Comparison of ENCODE assay signal across 8 mouse cellular contexts in genomic region chr11:50292190-50292855, GRCm38 (mm10). TPM values are rescaled to one million over a fixed set of nuclear protein-coding genes. Genes with fewer than 3 reads are reported as not detected.
DNase-seq lines count a peak whose midpoint lies in the region; ATAC-seq lines count a peak whose summit lies in the region.

Gene Maml1 (minus strand): TSS chr11:50292311.

- ATAC-seq in erythroblast, adult 5-6 weeks (replicated peaks; ENCODE audit: low FRiP score, poor library complexity, severe bottlenecking), result peak; percentile 96
- peak; percentile 99 for ATAC-seq in kidney, embryonic 15.5 days (replicated peaks; ENCODE audit: low FRiP score)
- ATAC-seq in monocyte, adult 5-6 weeks (replicated peaks; ENCODE audit: insufficient number of reproducible peaks, low FRiP score, low TSS enrichment, poor library complexity, severe bottlenecking), result peak; percentile 97

- under 1% methylated on average over 45 of the region's 45 CpGs for WGBS in heart, embryonic 10.5 days
- under 1% methylated on average over 45 of the region's 45 CpGs for WGBS in kidney, embryonic 15.5 days

- peak within 1 kb of the TSS; percentile 100 for H3K27ac ChIP-seq in heart, embryonic 10.5 days
- peak within 1 kb of the TSS; percentile 98 for H3K27ac ChIP-seq in kidney, embryonic 15.5 days

- no peaks in the 10 kb centered on the region for H3K9me3 ChIP-seq in heart, embryonic 10.5 days
- H3K9me3 ChIP-seq in kidney, embryonic 15.5 days (replicated peaks), result no peaks in the 10 kb centered on the region

- H3K4me2 ChIP-seq in kidney, embryonic 15.5 days, result peak within 1 kb of the TSS; percentile 63

- H3K9ac ChIP-seq in kidney, embryonic 15.5 days, result peak within 1 kb of the TSS; percentile 100

- no peaks in the 10 kb centered on the region for H3K27me3 ChIP-seq in heart, embryonic 10.5 days (ENCODE audit: insufficient read depth, poor library complexity, severe bottlenecking)
- H3K27me3 ChIP-seq in kidney, embryonic 15.5 days, result no peaks in the 10 kb centered on the region

- H3K36me3 ChIP-seq in heart, embryonic 10.5 days, result peaks cover 57% of the 10 kb centered on the region
- H3K36me3 ChIP-seq in kidney, embryonic 15.5 days, result peaks cover 45% of the 10 kb centered on the region

- peak; percentile 96 to 97 for DNase-seq in B cell, adult 2 months
- DNase-seq in brain, adult 2 months (ENCODE audit: low read depth, low spot score), result peak; percentile 99
- peak; percentile 99 for DNase-seq in heart, embryonic 10.5 days (ENCODE audit: low spot score)
- DNase-seq in liver, result peak; percentile 97
- DNase-seq in spleen, postnatal 4 days (ENCODE audit: low spot score in 2 of 2), result peak; percentile 95 to 97

- peak within 1 kb of the TSS; percentile 94 for H3K4me3 ChIP-seq in heart, embryonic 10.5 days
- H3K4me3 ChIP-seq in kidney, embryonic 15.5 days (replicated peaks), result peak within 1 kb of the TSS; percentile 95

- H3K4me1 ChIP-seq in heart, embryonic 10.5 days, result peaks cover 24% of the 10 kb centered on the region
- H3K4me1 ChIP-seq in kidney, embryonic 15.5 days, result peaks cover 25% of the 10 kb centered on the region

RNA-seq across cellular contexts. Expression of gene Maml1, which starts in this region (rescaled TPM):
- total RNA-seq in erythroblast, adult 5-6 weeks (2015; ENCODE audit: low replicate concordance), result 15.2 and 15.7 TPM in 2 replicates
- total RNA-seq in erythroblast, adult 5-6 weeks (2017; ENCODE audit: low replicate concordance), result 7.2 and 10.0 TPM in 2 replicates
- 3.3 and 4.7 TPM in 2 replicates for polyA plus RNA-seq in heart, embryonic 10.5 days (2016; fragmentation: Nextera tagmentation; extraction: Ambion mirVana)
- 5.2 and 5.8 TPM in 2 replicates for polyA plus RNA-seq in kidney, embryonic 15.5 days (2015; fragmentation: Nextera tagmentation; extraction: Ambion mirVana)
- total RNA-seq in monocyte, adult 5-6 weeks (2017), result 12.4 to 18.2 TPM (median 13.2 TPM) in 3 replicates

Comparison
In these comparisons a context has a peak if more than half of its experiments do, and no peak if none do; other contexts are left out.
1. Peak in every context shown above with its lines: DNase-seq, ATAC-seq, H3K4me3 ChIP-seq and H3K27ac ChIP-seq.